Mouse (Mus musculus) heart, adult 2 months (tissue): ENCODE results near the gene Fam213a. TPM values are rescaled to one million over a fixed set of nuclear protein-coding genes. Genes with fewer than 3 reads are reported as not detected.

Source experiments
- DNase-seq, 2 experiments: peaks; one replicate each; pipeline ENCODE4 v3.0.0; 2021
- H3K27ac ChIP-seq: fragments of 200-600 bp; 2 replicates; pipeline ENCODE4 v1.8.1; 2022
- H3K27me3 ChIP-seq: fragments of 200-500 bp; 2 replicates; pipeline ENCODE4 v1.6.1; 2012; ENCODE audit warnings: mild to moderate bottlenecking, low read length, inconsistent platforms, mixed read lengths; ENCODE audit not compliant: control insufficient read depth, insufficient read depth
- H3K36me3 ChIP-seq: fragments of 200-500 bp; 2 replicates; pipeline ENCODE4 v1.6.1; 2012; ENCODE audit warnings: low read length, inconsistent platforms; ENCODE audit not compliant: control insufficient read depth, insufficient read depth
- H3K4me1 ChIP-seq: fragments of 200-500 bp; 2 replicates; pipeline ENCODE4 v1.6.1; 2011; ENCODE audit warnings: low read length; ENCODE audit not compliant: control insufficient read depth, insufficient read depth
- H3K4me3 ChIP-seq: fragments of 200-600 bp; 2 replicates; pipeline ENCODE4 v1.8.1; 2022
- H3K79me2 ChIP-seq: fragments of 200-500 bp; replicated peaks from 2 replicates; pipeline ENCODE4 v1.6.1; 2012; ENCODE audit warnings: mild to moderate bottlenecking, inconsistent platforms, low read length, moderate library complexity, mixed read lengths; ENCODE audit not compliant: control insufficient read depth, insufficient read depth
- H3K9ac ChIP-seq: fragments of 200-500 bp; 2 replicates; pipeline ENCODE4 v1.6.1; 2012; ENCODE audit warnings: low read depth, mild to moderate bottlenecking, control low read depth, inconsistent platforms, low read length, mixed read lengths
- CTCF ChIP-seq: fragments of 200-600 bp; IDR thresholded peaks from 2 replicates; pipeline ENCODE4 v1.8.1; 2022; ENCODE audit warnings: antibody characterized with exemption, mild to moderate bottlenecking, moderate library complexity
- EP300 ChIP-seq: fragments of 200-500 bp; IDR thresholded peaks from 2 replicates; pipeline ENCODE4 v1.6.1; 2011; ENCODE audit warnings: low read depth, low read length, control low read depth; ENCODE audit not compliant: insufficient read depth
- POLR2A ChIP-seq: fragments of 200-500 bp; IDR thresholded peaks from 2 replicates; pipeline ENCODE4 v1.6.1; 2011; ENCODE audit warnings: mild to moderate bottlenecking, low read depth, low read length, control low read depth; ENCODE audit not compliant: insufficient read depth
- WGBS: fragments of 180-500 bp; shearing (Covaris S2); methylation state at CpG from one replicate; pipeline ENCODE4 v1.1.7; 2018; 5-methylcytosine and 5-hydroxymethylcytosine counted together
- intact Hi-C: fragments of 180-260 bp; cut with DNase I; formaldehyde crosslinking; loops from one replicate; pipeline ENCODE4 v1.15.1; 2025
- polyA plus RNA-seq: library from polyadenylated mRNA; depleted of rRNA; stranded (reverse); fragments of >200 nt; gene quantifications from 2 replicates; pipeline ENCODE4 v1.2.3, GENCODE M21; 2012
- total RNA-seq, 2 experiments: library from RNA; stranded (reverse); gene quantifications; 2 replicates each; pipeline ENCODE4 v1.2.3; 2021

Gene Fam213a
- total and polyA plus RNA-seq, 3 experiments: 16.6 to 32.4 (median 27.1) TPM

DNA sequence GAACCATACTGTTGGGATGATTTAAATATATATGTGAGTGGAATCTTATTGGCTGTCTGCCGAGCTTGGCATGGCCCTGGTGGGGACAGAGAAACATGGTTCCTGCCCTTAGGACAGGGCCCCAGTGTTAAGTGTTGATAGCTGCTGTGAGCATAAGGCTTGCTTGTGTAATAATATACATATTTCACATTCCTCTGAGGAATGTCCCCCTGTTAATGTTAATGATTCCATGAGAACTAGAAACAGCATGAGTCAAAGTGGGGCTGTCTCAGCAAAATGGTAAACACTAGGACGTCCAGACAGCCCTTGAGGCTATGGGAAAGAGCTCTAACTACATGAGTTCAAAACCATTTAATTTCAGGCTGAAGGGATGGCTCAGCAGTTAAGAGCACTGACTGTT, 26.4 kb downstream of the Fam213a start:
- TF ChIP-seq CTCF: no peak
- no peak for TF ChIP-seq EP300
- TF ChIP-seq POLR2A: no peak
- no peak overlapping the region for H3K9ac ChIP-seq
- intact Hi-C loops: no loop called here

DNA sequence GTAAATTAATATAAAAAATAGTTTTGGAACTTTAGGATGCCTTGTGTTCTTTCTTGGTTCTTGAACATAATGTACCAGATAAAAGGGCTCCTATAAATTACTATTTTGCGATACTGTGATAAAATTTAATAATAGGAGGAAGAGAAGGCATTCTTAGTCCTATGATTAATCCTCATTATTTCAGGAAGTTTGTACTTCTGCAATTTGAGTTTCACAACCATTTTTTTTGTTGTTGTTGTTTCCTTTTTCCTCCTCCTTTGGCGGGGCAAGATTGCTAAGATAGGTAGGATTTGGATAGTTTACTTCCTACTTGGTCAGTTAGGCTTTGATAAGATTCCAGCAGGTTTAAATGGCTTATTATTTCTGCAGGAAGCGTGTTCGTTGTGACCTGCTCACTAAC, 28.0 kb downstream of the Fam213a start:
- Histone ChIP-seq H3K4me3 (no peak overlapping the region), H3K27ac (no peak overlapping the region), H3K79me2 (no peaks in the 10 kb centered on the region), H3K9ac (no peak overlapping the region), H3K27me3 (no peaks in the 10 kb centered on the region), H3K36me3 (no peaks in the 10 kb centered on the region), H3K4me1 (no peaks in the 10 kb centered on the region)
- no peak for DNase-seq
- no peak for TF ChIP-seq CTCF
- TF ChIP-seq EP300: no peak
- no peak for TF ChIP-seq POLR2A
- WGBS: 54% methylated on average over 4 of the region's 4 CpGs
- intact Hi-C loops: no loop called here

More for the DNA sequence above, 26.4 kb downstream of the Fam213a start:
- Histone ChIP-seq H3K4me3 (no peak overlapping the region), H3K36me3 (no peaks in the 10 kb centered on the region), H3K27me3 (no peaks in the 10 kb centered on the region), H3K4me1 (no peaks in the 10 kb centered on the region), H3K27ac (no peak overlapping the region), H3K79me2 (no peaks in the 10 kb centered on the region)
- 75% methylated on average over 2 of the region's 2 CpGs for WGBS
- no peak for DNase-seq

DNA sequence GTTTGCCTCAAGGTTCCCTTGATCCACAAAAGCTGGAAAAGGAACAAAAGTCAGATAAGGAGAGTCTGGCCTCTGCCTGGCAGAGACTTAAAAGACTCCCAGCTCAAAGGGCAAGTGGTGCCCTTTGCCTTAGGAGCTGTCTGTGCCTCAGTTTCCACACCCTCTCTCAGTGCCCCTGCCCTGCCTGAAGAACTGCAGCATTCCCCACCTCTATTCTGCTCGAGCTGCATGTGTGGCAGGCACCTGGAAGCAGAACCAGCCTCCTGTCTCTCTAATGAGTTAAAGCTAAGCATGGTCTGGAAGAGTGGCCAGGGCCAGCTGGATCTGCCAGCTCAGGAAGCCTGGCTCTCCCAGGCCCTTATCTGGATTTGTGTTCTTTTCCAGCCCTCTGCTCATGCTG, 33.9 kb downstream of the Fam213a start:
- H3K36me3 ChIP-seq: no peaks in the 10 kb centered on the region
- DNase-seq: no peak
- H3K27me3 ChIP-seq: no peaks in the 10 kb centered on the region
- no peaks in the 10 kb centered on the region for H3K79me2 ChIP-seq
- 38% methylated on average over 1 of the region's 1 CpGs for WGBS
- TF ChIP-seq EP300 (no peak), POLR2A (no peak), CTCF (no peak)
- intact Hi-C loops: loop anchor here (1.0 to 10.0 kb wide), 3 partner anchors 33 to 185 kb away; partner anchors contain the start of gene Fam213a
- H3K27ac ChIP-seq: no peak overlapping the region
- H3K4me1 ChIP-seq: no peaks in the 10 kb centered on the region
- no peak overlapping the region for H3K4me3 ChIP-seq
- H3K9ac ChIP-seq: no peak overlapping the region

DNA sequence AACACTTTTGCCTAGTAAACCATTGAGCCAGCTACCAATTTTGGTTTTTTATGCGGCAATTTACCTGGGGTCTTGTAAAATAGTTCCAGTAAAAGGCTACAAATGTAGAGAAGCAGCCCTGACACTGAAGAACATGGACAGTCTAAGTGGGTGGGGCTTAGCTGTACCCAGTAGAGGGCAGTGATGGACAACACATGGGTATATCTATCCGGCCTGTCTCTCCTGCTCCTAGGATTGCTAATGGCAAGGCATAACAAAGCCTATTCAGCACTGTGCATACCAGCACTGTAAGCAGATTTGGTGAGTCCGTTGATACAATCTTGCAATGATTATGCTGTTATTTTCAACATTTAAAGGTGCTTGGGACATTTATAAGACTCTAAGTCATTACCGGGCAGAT, 34.6 kb downstream of the Fam213a start:
- Histone ChIP-seq H3K79me2 (no peaks in the 10 kb centered on the region), H3K27me3 (no peaks in the 10 kb centered on the region), H3K4me1 (no peaks in the 10 kb centered on the region), H3K36me3 (no peaks in the 10 kb centered on the region), H3K4me3 (no peak overlapping the region), H3K27ac (no peak overlapping the region), H3K9ac (no peak overlapping the region)
- peak; percentile 76 for TF ChIP-seq CTCF
- TF ChIP-seq EP300: no peak
- no peak for TF ChIP-seq POLR2A
- intact Hi-C loops: loop anchor here (1.0 to 10.0 kb wide), 3 partner anchors 33 to 184 kb away; partner anchors contain the start of gene Fam213a
- 48% methylated on average over 4 of the region's 4 CpGs for WGBS
- peak in 1 of 2 experiments; percentile 35 for DNase-seq

DNA sequence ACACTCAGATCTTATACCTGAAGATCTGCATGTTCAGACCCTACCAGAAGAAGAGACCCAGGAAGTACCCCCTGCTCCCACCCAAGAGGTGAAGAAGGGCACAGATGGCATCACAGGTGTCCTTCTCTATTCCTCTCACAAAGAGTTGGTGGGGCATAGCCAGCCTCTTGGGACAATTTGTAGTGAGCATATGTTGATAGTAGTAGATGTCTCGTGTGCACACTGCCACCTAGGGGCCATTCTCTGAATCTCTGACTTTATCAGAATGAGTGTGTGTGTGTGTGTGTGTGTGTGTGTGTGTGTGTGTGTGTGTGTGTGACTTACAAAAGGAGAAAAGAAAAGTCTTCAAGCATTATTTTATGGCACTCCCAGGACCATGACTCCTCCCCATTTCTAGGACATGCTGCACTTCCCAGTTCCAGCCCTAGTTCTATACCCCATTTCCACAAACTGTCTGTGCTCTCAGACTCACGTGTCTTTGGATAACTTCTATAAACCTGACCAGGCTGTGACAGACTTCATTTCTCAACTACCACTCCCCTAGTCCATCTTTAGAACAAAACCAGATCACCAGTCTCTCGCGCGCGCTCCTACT, 38.4 kb downstream of the Fam213a start:
- 75% methylated on average over 6 of the region's 6 CpGs for WGBS
- Histone ChIP-seq H3K4me1 (no peaks in the 10 kb centered on the region), H3K79me2 (no peaks in the 10 kb centered on the region), H3K9ac (no peak overlapping the region), H3K27me3 (no peaks in the 10 kb centered on the region), H3K4me3 (no peak overlapping the region), H3K27ac (no peak overlapping the region), H3K36me3 (no peaks in the 10 kb centered on the region)
- peak; percentile 68 for TF ChIP-seq CTCF
- TF ChIP-seq EP300: no peak
- peak; percentile 61 for DNase-seq
- intact Hi-C loops: loop anchor here (1.0 to 10.0 kb wide), 3 partner anchors 37 to 180 kb away; partner anchors contain the start of gene Fam213a

DNA sequence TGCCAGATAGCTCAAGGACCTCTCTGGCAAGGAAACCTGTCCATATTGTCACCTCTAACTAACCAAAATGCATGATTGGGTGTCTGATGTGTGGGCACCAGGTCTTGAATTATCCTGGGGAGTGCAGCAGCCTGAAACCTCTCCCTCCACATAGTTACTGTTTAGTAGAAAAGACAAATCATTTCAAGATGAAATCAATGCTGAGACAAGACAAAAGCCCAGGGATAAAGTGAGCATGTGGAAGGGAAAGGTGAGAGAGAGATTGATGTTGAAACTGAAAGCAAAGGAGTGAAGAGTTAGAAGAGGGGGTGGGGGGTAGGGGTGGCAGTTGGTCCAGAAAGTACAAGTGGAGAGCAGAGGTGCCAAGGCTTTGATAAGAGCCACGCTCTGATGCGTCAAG, 45.5 kb downstream of the Fam213a start:
- no peaks in the 10 kb centered on the region for H3K27me3 ChIP-seq
- no peak for DNase-seq
- H3K9ac ChIP-seq: no peak overlapping the region
- H3K27ac ChIP-seq: no peak overlapping the region; the same call in 1 of the 2 replicates
- no peak overlapping the region for H3K4me3 ChIP-seq
- H3K79me2 ChIP-seq: 0 out of 2 replicates have a peak, but pooled peaks cover 4% of the 10 kb centered on the region
- 92% methylated on average over 2 of the region's 2 CpGs for WGBS
- peaks cover 13% of the 10 kb centered on the region for H3K4me1 ChIP-seq
- H3K36me3 ChIP-seq: peaks cover 2% of the 10 kb centered on the region
- intact Hi-C loops: no loop called here
- TF ChIP-seq CTCF (no peak), POLR2A (no peak), EP300 (no peak)

DNA sequence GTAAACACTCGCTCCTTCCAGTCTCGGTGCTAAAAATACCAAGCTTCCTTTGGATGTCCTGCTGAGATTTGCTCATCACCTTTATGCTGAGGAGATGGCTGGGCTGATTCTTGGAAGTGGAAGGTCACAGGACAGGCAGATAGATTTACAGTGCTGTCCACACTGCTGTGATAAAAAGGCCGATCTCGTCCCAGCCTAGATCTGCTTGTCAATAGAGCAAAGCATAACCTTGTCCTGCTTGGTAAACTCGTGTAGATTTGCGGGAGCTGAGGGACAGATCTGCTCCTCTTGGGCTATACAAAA, 46.0 kb downstream of the Fam213a start:
- Histone ChIP-seq H3K79me2 (0 out of 2 replicates have a peak, but pooled peaks cover 7% of the 10 kb centered on the region), H3K27ac (peak overlapping the region; percentile 72), H3K4me1 (peaks cover 18% of the 10 kb centered on the region), H3K36me3 (peaks cover 2% of the 10 kb centered on the region), H3K4me3 (peak overlapping the region; percentile 48), H3K9ac (peak overlapping the region; percentile 71), H3K27me3 (no peaks in the 10 kb centered on the region)
- 16% methylated on average over 6 of the region's 6 CpGs for WGBS
- no peak for DNase-seq
- no peak for TF ChIP-seq EP300
- TF ChIP-seq POLR2A: no peak
- no peak for TF ChIP-seq CTCF
- intact Hi-C loops: no loop called here
